Mouse (Mus musculus): ENCODE data around the gene Il13. TPM values are rescaled to one million over a fixed set of nuclear protein-coding genes. Genes with fewer than 3 reads are reported as not detected.
A peak's percentile ranks its signal among the peaks of the same experiment; 100 is the strongest.

Gene Il13
- total and polyA plus RNA-seq, 3 experiments = 2.8 to 4.8 (median 3.6) TPM

DNA sequence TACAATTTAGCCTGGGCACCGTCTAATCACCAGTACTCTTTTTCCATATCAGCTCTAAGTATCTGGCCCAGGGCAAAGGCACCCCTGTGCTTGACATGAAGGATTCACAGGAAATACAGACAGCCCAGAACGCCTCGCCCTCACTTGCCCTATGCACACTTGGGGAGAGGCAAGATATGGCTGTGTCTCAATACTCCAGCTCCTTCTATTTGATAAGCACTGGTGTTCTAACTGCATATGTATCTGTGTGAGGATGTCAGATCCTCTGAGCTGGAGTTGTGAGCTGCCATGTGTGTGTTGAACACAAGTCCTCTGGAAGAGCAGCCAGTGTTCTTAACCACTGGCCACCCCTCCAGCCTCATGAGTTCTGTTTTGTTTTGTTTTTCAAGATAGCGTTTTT, 16.9 kb upstream of the Il13 start:
- Histone ChIP-seq H3K4me1 (ENCODE audit: control insufficient read depth in 1 of 2, insufficient read depth in 2 of 2) (peaks cover 18 to 45% of the 10 kb centered on the region in 2 experiments), H3K27ac (ENCODE audit: insufficient read depth, low read depth) (no peak overlapping the region), H3K27me3 (replicated peaks) (no peaks in the 10 kb centered on the region), H3K9ac (ENCODE audit: insufficient read depth, low read depth) (no peak overlapping the region), H3K9me3 (replicated peaks; ENCODE audit: low read length) (no peaks in the 10 kb centered on the region), H3K4me2 (ENCODE audit: insufficient read depth, low read depth, poor library complexity, severe bottlenecking) (no peak overlapping the region), H3K36me3 (replicated peaks in 1 of 2; ENCODE audit: control insufficient read depth in 1 of 2, insufficient read depth in 1 of 2, low read length in 1 of 2) (peaks cover 57 to 86% of the 10 kb centered on the region in 2 experiments), H3K4me3 (replicated peaks in 1 of 3; ENCODE audit: low read depth in 2 of 3, low read length in 2 of 3, poor library complexity in 1 of 3) (no peak overlapping the region), H3K79me2 (replicated peaks; ENCODE audit: control insufficient read depth, extremely low read depth, insufficient read depth, poor library complexity, severe bottlenecking) (no peaks in the 10 kb centered on the region)
- in situ Hi-C loops (cut with MboI; ENCODE audit: low pct_ligation_motif_present, low pct_unique_long_range_greater_than_20kb, low sequenced_read_pairs) = no loop called here
- dilution Hi-C loops (cut with MboI; ENCODE audit: extremely low pct_ligation_motif_present, extremely low pct_unique_long_range_greater_than_20kb, low sequenced_read_pairs) = no loop called here
- no peak for TF ChIP-seq BHLHE40 (IDR thresholded peaks at IDR 0.05; ENCODE audit: low read depth, low read length)
- no peak for TF ChIP-seq POLR2A (IDR thresholded peaks at IDR 0.05; ENCODE audit: low read depth, low read length)
- TF ChIP-seq CHD1 (IDR thresholded peaks at IDR 0.05; ENCODE audit: low read depth, low read length) = no peak
- no peak for TF ChIP-seq ZMIZ1 (IDR thresholded peaks at IDR 0.05; ENCODE audit: low read depth, low read length)
- TF ChIP-seq MXI1 (IDR thresholded peaks at IDR 0.05; ENCODE audit: low read depth, low read length) = no peak
- no peak for TF ChIP-seq MAX (IDR thresholded peaks at IDR 0.05; ENCODE audit: low read length)
- no peak for TF ChIP-seq USF2 (conservative IDR thresholded peaks at IDR 0.05; ENCODE audit: low read depth, low read length)
- TF ChIP-seq SIN3A (IDR thresholded peaks at IDR 0.05; ENCODE audit: low read length) = no peak
- no peak for TF ChIP-seq NELFE (IDR thresholded peaks at IDR 0.05; ENCODE audit: low read depth, low read length)
- TF ChIP-seq E2F4 (IDR thresholded peaks at IDR 0.05; ENCODE audit: insufficient replicate concordance, low read depth, low read length) = no peak
- no peak for TF ChIP-seq USF1 (IDR thresholded peaks at IDR 0.05; ENCODE audit: low read depth, low read length)
- TF ChIP-seq PAX5 (IDR thresholded peaks at IDR 0.05; ENCODE audit: low read length) = no peak
- no peak for TF ChIP-seq GABPA (IDR thresholded peaks at IDR 0.05; ENCODE audit: insufficient replicate concordance, low read depth, low read length)
- no peak for TF ChIP-seq TBP (conservative IDR thresholded peaks at IDR 0.05; ENCODE audit: low read depth, low read length)
- TF ChIP-seq IRF4 (IDR thresholded peaks at IDR 0.05; ENCODE audit: low read depth, low read length) = no peak
- no peak for TF ChIP-seq RAD21 (IDR thresholded peaks at IDR 0.05; ENCODE audit: low read depth, low read length)
- TF ChIP-seq SMC3 (IDR thresholded peaks at IDR 0.05; ENCODE audit: low read depth, low read length) = no peak
- no peak for TF ChIP-seq ETS1 (conservative IDR thresholded peaks at IDR 0.05; ENCODE audit: low read depth, low read length)
- no peak for DNase-seq (ENCODE audit: extremely low read depth)

- dilution Hi-C loops (cut with MboI; ENCODE audit: extremely low pct_ligation_motif_present, extremely low pct_unique_long_range_greater_than_20kb, low sequenced_read_pairs) = no loop called here
- Histone ChIP-seq H3K27ac (ENCODE audit: insufficient read depth, low read depth) (no peak overlapping the region), H3K4me2 (ENCODE audit: insufficient read depth, low read depth, poor library complexity, severe bottlenecking) (0 out of 2 replicates have a peak overlapping the region, but pooled peaks have one; percentile 1), H3K36me3 (replicated peaks in 1 of 2; ENCODE audit: control insufficient read depth in 1 of 2, insufficient read depth in 1 of 2, low read length in 1 of 2) (peaks cover 6 to 60% of the 10 kb centered on the region in 2 experiments), H3K27me3 (replicated peaks) (no peaks in the 10 kb centered on the region), H3K4me1 (ENCODE audit: control insufficient read depth in 1 of 2, insufficient read depth in 2 of 2) (peaks cover 29 to 74% of the 10 kb centered on the region in 2 experiments), H3K9me3 (replicated peaks; ENCODE audit: low read length) (peaks cover 7% of the 10 kb centered on the region), H3K4me3 (replicated peaks in 1 of 3; ENCODE audit: low read depth in 2 of 3, low read length in 2 of 3, poor library complexity in 1 of 3) (no peak overlapping the region), H3K9ac (ENCODE audit: insufficient read depth, low read depth) (no peak overlapping the region), H3K79me2 (replicated peaks; ENCODE audit: control insufficient read depth, extremely low read depth, insufficient read depth, poor library complexity, severe bottlenecking) (no peaks in the 10 kb centered on the region)
- no peak for DNase-seq (ENCODE audit: extremely low read depth)
- in situ Hi-C loops (cut with MboI; ENCODE audit: low pct_ligation_motif_present, low pct_unique_long_range_greater_than_20kb, low sequenced_read_pairs) = no loop called here
- TF ChIP-seq NELFE (IDR thresholded peaks at IDR 0.05; ENCODE audit: low read depth, low read length) (no peak), ZMIZ1 (IDR thresholded peaks at IDR 0.05; ENCODE audit: low read depth, low read length) (no peak), KAT2A (IDR thresholded peaks at IDR 0.05; ENCODE audit: insufficient replicate concordance, low read length) (no peak), MYC (IDR thresholded peaks at IDR 0.05; ENCODE audit: low read depth, low read length) (peak; percentile 77), USF2 (conservative IDR thresholded peaks at IDR 0.05; ENCODE audit: low read depth, low read length) (peak; percentile 36; the same call in 1 of the 2 replicates), USF1 (IDR thresholded peaks at IDR 0.05; ENCODE audit: low read depth, low read length) (peak; percentile 70), ELF1 (IDR thresholded peaks at IDR 0.05; ENCODE audit: low read depth, low read length) (0 out of 2 replicates have a peak, but pooled peaks have one; percentile 12), JUN (IDR thresholded peaks at IDR 0.05; ENCODE audit: insufficient read depth, low read depth, low read length) (no peak), JUND (conservative IDR thresholded peaks at IDR 0.05; ENCODE audit: low read depth, low read length) (no peak), MAZ (IDR thresholded peaks at IDR 0.05; ENCODE audit: low read depth, low read length) (no peak), PAX5 (IDR thresholded peaks at IDR 0.05; ENCODE audit: low read length) (no peak), MXI1 (IDR thresholded peaks at IDR 0.05; ENCODE audit: low read depth, low read length) (peak; percentile 66; the same call in 1 of the 2 replicates), BHLHE40 (IDR thresholded peaks at IDR 0.05; ENCODE audit: low read depth, low read length) (peak; percentile 96), SIN3A (IDR thresholded peaks at IDR 0.05; ENCODE audit: low read length) (no peak), MAFK (IDR thresholded peaks at IDR 0.05; ENCODE audit: insufficient replicate concordance, low read length) (no peak), NRF1 (IDR thresholded peaks at IDR 0.05; ENCODE audit: low read depth, low read length) (no peak), IRF4 (IDR thresholded peaks at IDR 0.05; ENCODE audit: low read depth, low read length) (no peak), ZKSCAN1 (IDR thresholded peaks at IDR 0.05; ENCODE audit: borderline replicate concordance, low read depth, low read length) (no peak), CTCF (conservative IDR thresholded peaks at IDR 0.05 in 1 of 2, IDR thresholded peaks at IDR 0.05 in 1 of 2; ENCODE audit: low read depth in 2 of 2, low read length in 2 of 2) (no peak), HCFC1 (IDR thresholded peaks at IDR 0.05; ENCODE audit: low read depth, low read length) (no peak), ZNF384 (IDR thresholded peaks at IDR 0.05; ENCODE audit: low read depth, low read length) (peak; percentile 89), GABPA (IDR thresholded peaks at IDR 0.05; ENCODE audit: insufficient replicate concordance, low read depth, low read length) (no peak), RCOR1 (conservative IDR thresholded peaks at IDR 0.05; ENCODE audit: low read depth, low read length) (no peak)
Measured at GRCm38 (mm10) chr11:53644017-53644416, 9.5 kb upstream of the Il13 start.
